Mouse (Mus musculus) midbrain, embryonic 13.5 days (tissue): Measurements from ENCODE around the gene Tuba4a. TPM values are rescaled to one million over a fixed set of nuclear protein-coding genes. Genes with fewer than 3 reads are reported as not detected.

Experiments used
- ATAC-seq: fragments of 200-750 bp; cut with Nextera tagmentation; 2 replicates; pipeline ENCODE4 v1.8.0; 2017; ENCODE audit warnings: mild to moderate bottlenecking, moderate TSS enrichment, moderate library complexity
- H3K27ac ChIP-seq: fragments of 300-500 bp; sonication (generic); 2 replicates; pipeline ENCODE4 v1.5.1; 2015; ENCODE audit warnings: inconsistent platforms, mild to moderate bottlenecking, moderate library complexity
- H3K27me3 ChIP-seq: fragments of 300-500 bp; sonication (generic); 2 replicates; pipeline ENCODE4 v1.6.1; 2015; ENCODE audit warnings: mild to moderate bottlenecking, inconsistent platforms
- H3K36me3 ChIP-seq: fragments of 300-500 bp; sonication (generic); 2 replicates; pipeline ENCODE4 v1.6.1; 2015; ENCODE audit warnings: mild to moderate bottlenecking, inconsistent platforms
- H3K4me1 ChIP-seq: fragments of 300-500 bp; sonication (generic); replicated peaks from 2 replicates; pipeline ENCODE4 v1.6.1; 2015; ENCODE audit warnings: inconsistent platforms
- H3K4me2 ChIP-seq: fragments of 300-500 bp; sonication (generic); replicated peaks from 2 replicates; pipeline ENCODE4 v1.6.1; 2015; ENCODE audit warnings: moderate library complexity, mild to moderate bottlenecking, inconsistent platforms
- H3K4me3 ChIP-seq: fragments of 300-500 bp; sonication (generic); replicated peaks from 2 replicates; pipeline ENCODE4 v1.5.1; 2015; ENCODE audit warnings: mild to moderate bottlenecking, inconsistent platforms
- H3K9ac ChIP-seq: fragments of 300-500 bp; sonication (generic); replicated peaks from 2 replicates; pipeline ENCODE4 v1.6.1; 2015; ENCODE audit warnings: mild to moderate bottlenecking, inconsistent platforms
- H3K9me3 ChIP-seq: fragments of 300-500 bp; sonication (generic); 2 replicates; pipeline ENCODE4 v1.6.1; 2016; ENCODE audit warnings: mild to moderate bottlenecking, inconsistent platforms
- WGBS: fragments of 180-500 bp; shearing (Covaris S2); methylation state at CpG from one replicate; pipeline ENCODE4 v1.1.7; 2015; 5-methylcytosine and 5-hydroxymethylcytosine counted together
- polyA plus RNA-seq: library from polyadenylated mRNA; unstranded; fragments of >200 nt; fragmentation: Nextera tagmentation; extraction: Ambion mirVana; gene quantifications from 2 replicates; pipeline ENCODE4 v1.2.1, GENCODE M21; 2015

Tuba4a gene
- polyA plus RNA-seq, 1 experiment from 2014 or later = 5.3 TPM

- peaks cover 64% of the 10 kb centered on the region for H3K27me3 ChIP-seq
- WGBS = 85% methylated on average over 13 of the region's 13 CpGs
- H3K36me3 ChIP-seq = peaks cover 41% of the 10 kb centered on the region
- no peak overlapping the region for H3K9ac ChIP-seq
- H3K4me1 ChIP-seq = peaks cover 39% of the 10 kb centered on the region
- no peak overlapping the region for H3K4me2 ChIP-seq
- no peaks in the 10 kb centered on the region for H3K9me3 ChIP-seq
- H3K27ac ChIP-seq = no peak overlapping the region
- ATAC-seq = no peak
- no peak overlapping the region for H3K4me3 ChIP-seq
These were observed 2.7 kb downstream of the Tuba4a start for GRCm38 (mm10) chr1:75216797-75217585.

GRCm38 (mm10) chr1:75215785-75216184, 3.9 kb downstream of the Tuba4a start:
- H3K36me3 ChIP-seq = peaks cover 42% of the 10 kb centered on the region
- no peak overlapping the region for H3K27ac ChIP-seq
- no peak overlapping the region for H3K4me2 ChIP-seq
- no peak for ATAC-seq
- H3K9me3 ChIP-seq = no peaks in the 10 kb centered on the region
- no peak overlapping the region for H3K4me3 ChIP-seq
- H3K4me1 ChIP-seq = peaks cover 49% of the 10 kb centered on the region
- no peak overlapping the region for H3K9ac ChIP-seq
- 95% methylated on average over 9 of the region's 9 CpGs for WGBS
- peaks cover 52% of the 10 kb centered on the region for H3K27me3 ChIP-seq

GRCm38 (mm10) chr1:75214886-75215285, 4.8 kb downstream of the Tuba4a start:
- Histone ChIP-seq H3K9me3 (no peaks in the 10 kb centered on the region), H3K36me3 (peaks cover 42% of the 10 kb centered on the region), H3K4me3 (no peak overlapping the region), H3K4me2 (no peak overlapping the region), H3K9ac (no peak overlapping the region), H3K27me3 (peaks cover 43% of the 10 kb centered on the region), H3K4me1 (peaks cover 54% of the 10 kb centered on the region), H3K27ac (no peak overlapping the region)
- no peak for ATAC-seq
- 75% methylated on average over 5 of the region's 5 CpGs for WGBS

GRCm38 (mm10) chr1:75214442-75214841, 5.2 kb downstream of the Tuba4a start:
- no peak for ATAC-seq
- H3K9me3 ChIP-seq = no peaks in the 10 kb centered on the region
- peaks cover 54% of the 10 kb centered on the region for H3K4me1 ChIP-seq
- H3K27me3 ChIP-seq = peaks cover 40% of the 10 kb centered on the region
- peaks cover 42% of the 10 kb centered on the region for H3K36me3 ChIP-seq
- H3K27ac ChIP-seq = no peak overlapping the region
- H3K9ac ChIP-seq = no peak overlapping the region
- WGBS = 84% methylated on average over 2 of the region's 2 CpGs
- H3K4me3 ChIP-seq = no peak overlapping the region
- no peak overlapping the region for H3K4me2 ChIP-seq

GRCm38 (mm10) chr1:75213096-75213495, 6.6 kb downstream of the Tuba4a start:
- Histone ChIP-seq H3K4me2 (no peak overlapping the region), H3K4me1 (peaks cover 53% of the 10 kb centered on the region), H3K4me3 (no peak overlapping the region), H3K27ac (no peak overlapping the region), H3K36me3 (peaks cover 42% of the 10 kb centered on the region), H3K9me3 (no peaks in the 10 kb centered on the region), H3K9ac (no peak overlapping the region), H3K27me3 (peaks cover 28% of the 10 kb centered on the region)
- WGBS = 89% methylated on average over 7 of the region's 7 CpGs
- ATAC-seq = no peak

- Histone ChIP-seq H3K4me2 (no peak overlapping the region), H3K36me3 (peaks cover 42% of the 10 kb centered on the region), H3K27me3 (peaks cover 22% of the 10 kb centered on the region), H3K4me1 (peaks cover 51% of the 10 kb centered on the region), H3K27ac (no peak overlapping the region), H3K9ac (no peak overlapping the region), H3K9me3 (no peaks in the 10 kb centered on the region), H3K4me3 (no peak overlapping the region)
- WGBS = 81% methylated on average over 4 of the region's 4 CpGs
- ATAC-seq = no peak
These were observed 7.1 kb downstream of the Tuba4a start for GRCm38 (mm10) chr1:75212542-75212941.

- Histone ChIP-seq H3K36me3 (peaks cover 42% of the 10 kb centered on the region), H3K27me3 (peaks cover 9% of the 10 kb centered on the region), H3K4me1 (peaks cover 51% of the 10 kb centered on the region), H3K9me3 (no peaks in the 10 kb centered on the region), H3K27ac (no peak overlapping the region), H3K4me3 (peak overlapping the region; percentile 98), H3K4me2 (peak overlapping the region; percentile 99), H3K9ac (peak overlapping the region; percentile 95)
- peak; percentile 35 for ATAC-seq
- 14% methylated on average over 17 of the region's 17 CpGs for WGBS
These were observed 8.4 kb downstream of the Tuba4a start for GRCm38 (mm10) chr1:75211141-75211708.

GRCm38 (mm10) chr1:75210136-75211087, 9.3 kb downstream of the Tuba4a start, which contains the start of the genes Glb1l and Stk16:
Gene Glb1l (minus strand): TSS chr1:75210813.
Gene Stk16 (plus strand): TSS chr1:75210838.
- Histone ChIP-seq H3K27me3 (peaks cover 3% of the 10 kb centered on the region; the same call in 1 of the 2 replicates), H3K4me2 (peak within 1 kb of the TSS; percentile 99), H3K4me1 (peaks cover 51% of the 10 kb centered on the region), H3K27ac (no peak within 1 kb of the TSS), H3K4me3 (peak within 1 kb of the TSS; percentile 98), H3K9me3 (no peaks in the 10 kb centered on the region), H3K9ac (peak within 1 kb of the TSS; percentile 95), H3K36me3 (peaks cover 36% of the 10 kb centered on the region)
- peak; percentile 97 for ATAC-seq
- 5% methylated on average over 42 of the region's 42 CpGs for WGBS

- WGBS = 14% methylated on average over 34 of the region's 34 CpGs
- peaks cover 3% of the 10 kb centered on the region; the same call in 1 of the 2 replicates for H3K27me3 ChIP-seq
- peaks cover 46% of the 10 kb centered on the region for H3K4me1 ChIP-seq
- H3K36me3 ChIP-seq = peaks cover 23% of the 10 kb centered on the region
- peak overlapping the region; percentile 99 for H3K4me2 ChIP-seq
- H3K9me3 ChIP-seq = no peaks in the 10 kb centered on the region
- H3K9ac ChIP-seq = peak overlapping the region; percentile 55
- H3K4me3 ChIP-seq = peak overlapping the region; percentile 27
- ATAC-seq = no peak
- no peak overlapping the region for H3K27ac ChIP-seq
These were observed 10.5 kb downstream of the Tuba4a start for GRCm38 (mm10) chr1:75208967-75209678.

- 97% methylated on average over 1 of the region's 1 CpGs for WGBS
- no peaks in the 10 kb centered on the region for H3K9me3 ChIP-seq
- H3K9ac ChIP-seq = no peak overlapping the region
- ATAC-seq = no peak
- H3K27me3 ChIP-seq = no peaks in the 10 kb centered on the region
- no peaks in the 10 kb centered on the region for H3K4me1 ChIP-seq
- H3K27ac ChIP-seq = no peak overlapping the region
- H3K4me3 ChIP-seq = no peak overlapping the region
- H3K4me2 ChIP-seq = no peak overlapping the region
- H3K36me3 ChIP-seq = peaks cover 42% of the 10 kb centered on the region
These were observed 18.4 kb downstream of the Tuba4a start for GRCm38 (mm10) chr1:75201236-75201635.

GRCm38 (mm10) chr1:75192452-75192851, 27.2 kb downstream of the Tuba4a start:
- Histone ChIP-seq H3K27ac (peak overlapping the region; percentile 85), H3K4me2 (peak overlapping the region; percentile 94), H3K9ac (peak overlapping the region; percentile 89), H3K27me3 (no peaks in the 10 kb centered on the region), H3K4me1 (peaks cover 30% of the 10 kb centered on the region), H3K4me3 (peak overlapping the region; percentile 82), H3K36me3 (peaks cover 37% of the 10 kb centered on the region), H3K9me3 (no peaks in the 10 kb centered on the region)
- 1% methylated on average over 19 of the region's 19 CpGs for WGBS
- peak; percentile 10; the same call in 1 of the 2 replicates for ATAC-seq
